Mouse (Mus musculus) heart, adult 2 months (tissue): Measurements from ENCODE around the gene Agbl5.

Experiments used
- CTCF ChIP-seq: fragments of 200-600 bp; IDR thresholded peaks from 2 replicates; pipeline ENCODE4 v1.8.1; 2022; ENCODE audit warnings: antibody characterized with exemption, mild to moderate bottlenecking, moderate library complexity
- EP300 ChIP-seq: fragments of 200-500 bp; IDR thresholded peaks from 2 replicates; pipeline ENCODE4 v1.6.1; 2011; ENCODE audit warnings: low read depth, low read length, control low read depth; ENCODE audit not compliant: insufficient read depth
- POLR2A ChIP-seq: fragments of 200-500 bp; IDR thresholded peaks from 2 replicates; pipeline ENCODE4 v1.6.1; 2011; ENCODE audit warnings: mild to moderate bottlenecking, low read depth, low read length, control low read depth; ENCODE audit not compliant: insufficient read depth

DNA sequence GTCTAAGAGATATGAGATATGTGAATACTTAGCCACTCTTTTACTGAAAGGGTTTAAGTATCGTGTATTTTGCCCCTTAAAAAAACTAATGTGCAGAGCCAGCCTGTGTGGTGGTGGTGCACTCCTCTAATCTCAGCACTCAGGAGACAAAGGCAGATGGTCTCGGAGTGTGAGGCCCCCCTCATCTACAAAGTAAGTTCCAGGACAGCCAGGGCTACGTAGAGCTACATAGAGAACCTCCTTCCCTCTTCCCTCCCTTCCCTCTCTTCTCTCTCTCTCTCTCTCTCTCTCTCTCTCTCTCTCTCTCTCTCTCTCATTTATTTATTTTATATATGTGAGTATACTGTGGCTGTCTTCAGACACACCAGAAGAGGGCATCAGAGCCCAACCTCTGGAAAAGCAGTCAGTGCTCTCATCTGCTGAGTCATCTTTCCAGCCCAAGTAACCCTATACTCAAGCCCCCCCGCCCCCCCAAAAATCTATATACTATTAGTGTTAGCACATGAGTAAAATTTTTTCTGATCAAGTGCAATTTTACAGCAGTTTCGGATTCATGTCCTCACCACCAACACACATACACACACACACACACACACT is 9.0 kb upstream of the Agbl5 start:
- no peak for TF ChIP-seq POLR2A
- peak; percentile 27 for TF ChIP-seq CTCF
- TF ChIP-seq EP300 = no peak
